Mouse (Mus musculus): Measurements from ENCODE around the gene Lonrf2. TPM values are rescaled to one million over a fixed set of nuclear protein-coding genes. Genes with fewer than 3 reads are reported as not detected.

Lonrf2 gene
- polyA plus RNA-seq, 1 experiment: not detected

- no peaks in the 10 kb centered on the region for H3K36me3 ChIP-seq (replicated peaks; ENCODE audit: low read length)
- H3K4me1 ChIP-seq: peaks cover 3% of the 10 kb centered on the region; the same call in 1 of the 2 replicates
- peaks cover 9% of the 10 kb centered on the region for H3K9me3 ChIP-seq
- peaks cover 33% of the 10 kb centered on the region for H3K27me3 ChIP-seq (replicated peaks)
- TF ChIP-seq FLI1 (IDR thresholded peaks at IDR 0.05; ENCODE audit: low read length): no peak
- no peak for TF ChIP-seq GATA1 (IDR thresholded peaks at IDR 0.05; ENCODE audit: borderline replicate concordance, low read length)
- no peak overlapping the region for H3K4me3 ChIP-seq (replicated peaks)
Observed at GRCm38 (mm10) chr1:38760424-38760823, 76.1 kb downstream of the Lonrf2 start.

GRCm38 (mm10) chr1:38757791-38758403 is 78.6 kb downstream of the Lonrf2 start:
- TF ChIP-seq FLI1 (IDR thresholded peaks at IDR 0.05; ENCODE audit: low read length) (no peak), GATA1 (IDR thresholded peaks at IDR 0.05; ENCODE audit: borderline replicate concordance, low read length) (no peak)
- no peak overlapping the region for H3K4me3 ChIP-seq (replicated peaks)
- H3K9me3 ChIP-seq: peaks cover 9% of the 10 kb centered on the region
- H3K4me1 ChIP-seq: peaks cover 3% of the 10 kb centered on the region
- peaks cover 26% of the 10 kb centered on the region for H3K27me3 ChIP-seq (replicated peaks)
- H3K36me3 ChIP-seq (replicated peaks; ENCODE audit: low read length): no peaks in the 10 kb centered on the region

- Histone ChIP-seq H3K36me3 (replicated peaks; ENCODE audit: low read length) (no peaks in the 10 kb centered on the region), H3K4me1 (no peaks in the 10 kb centered on the region), H3K9me3 (0 out of 2 replicates have a peak, but pooled peaks cover 3% of the 10 kb centered on the region), H3K4me3 (replicated peaks) (no peak overlapping the region), H3K27me3 (replicated peaks) (peaks cover 10% of the 10 kb centered on the region)
- no peak for TF ChIP-seq FLI1 (IDR thresholded peaks at IDR 0.05; ENCODE audit: low read length)
- TF ChIP-seq GATA1 (IDR thresholded peaks at IDR 0.05; ENCODE audit: borderline replicate concordance, low read length): no peak
Observed at GRCm38 (mm10) chr1:38743863-38744262, 92.6 kb downstream of the Lonrf2 start.

Other genes starting within 250 kb of the Lonrf2 start
- gene Aff3, start 171.8 kb downstream of the Lonrf2 start, polyA plus RNA-seq (2012; ENCODE audit: insufficient read depth, low replicate concordance): 0.92 and 4.4 TPM in 2 replicates
- gene Chst10, start 61.5 kb upstream of the Lonrf2 start, polyA plus RNA-seq (2012; ENCODE audit: insufficient read depth, low replicate concordance): 1.1 TPM in 1 of 2 replicates, not detected in the other
- gene Nms, start 102.4 kb upstream of the Lonrf2 start, polyA plus RNA-seq (2012; ENCODE audit: insufficient read depth, low replicate concordance): not detected in 2 replicates
- 9.3 and 67.1 TPM in 2 replicates for gene Pdcl3, start 148.9 kb upstream of the Lonrf2 start, polyA plus RNA-seq (2012; ENCODE audit: insufficient read depth, low replicate concordance)